Mouse (Mus musculus) heart, embryonic 13.5 days (tissue): ENCODE measurements around the gene Slc7a11. TPM values are rescaled to one million over a fixed set of nuclear protein-coding genes. Genes with fewer than 3 reads are reported as not detected.

Source experiments
- ATAC-seq: fragments of 200-750 bp; cut with Nextera tagmentation; 2 replicates; pipeline ENCODE4 v1.8.0; 2017; ENCODE audit warnings: moderate TSS enrichment; ENCODE audit not compliant: insufficient number of reproducible peaks, low FRiP score, low TSS enrichment; ENCODE audit errors: extremely low read depth
- H3K27ac ChIP-seq: fragments of 300-500 bp; sonication (generic); replicated peaks from 2 replicates; pipeline ENCODE4 v1.5.1; 2015; ENCODE audit warnings: moderate library complexity, mild to moderate bottlenecking, inconsistent platforms
- H3K27me3 ChIP-seq: fragments of 300-500 bp; sonication (generic); replicated peaks from 2 replicates; pipeline ENCODE4 v1.6.1; 2015; ENCODE audit warnings: mild to moderate bottlenecking, inconsistent platforms
- H3K36me3 ChIP-seq: fragments of 300-500 bp; sonication (generic); 2 replicates; pipeline ENCODE4 v1.6.1; 2015; ENCODE audit warnings: mild to moderate bottlenecking, inconsistent platforms
- H3K4me1 ChIP-seq: fragments of 300-500 bp; sonication (generic); 2 replicates; pipeline ENCODE4 v1.6.1; 2015; ENCODE audit warnings: inconsistent platforms
- H3K4me2 ChIP-seq: fragments of 300-500 bp; sonication (generic); 2 replicates; pipeline ENCODE4 v1.6.1; 2015; ENCODE audit warnings: inconsistent platforms, mild to moderate bottlenecking, moderate library complexity
- H3K4me3 ChIP-seq: fragments of 300-500 bp; sonication (generic); 2 replicates; pipeline ENCODE4 v1.5.1; 2015; ENCODE audit warnings: moderate library complexity, mild to moderate bottlenecking, inconsistent platforms
- H3K9ac ChIP-seq: fragments of 300-500 bp; sonication (generic); 2 replicates; pipeline ENCODE4 v1.6.1; 2015; ENCODE audit warnings: inconsistent platforms, mild to moderate bottlenecking, moderate library complexity
- H3K9me3 ChIP-seq: fragments of 300-500 bp; sonication (generic); 2 replicates; pipeline ENCODE4 v1.6.1; 2016; ENCODE audit warnings: inconsistent platforms
- WGBS: fragments of 180-500 bp; shearing (Covaris S2); methylation state at CpG from one replicate; pipeline ENCODE4 v1.1.7; 2015; ENCODE audit warnings: mixed read lengths; 5-methylcytosine and 5-hydroxymethylcytosine counted together
- polyA plus RNA-seq: library from polyadenylated mRNA; unstranded; fragments of >200 nt; fragmentation: Nextera tagmentation; extraction: Ambion mirVana; gene quantifications from 2 replicates; pipeline ENCODE4 v1.2.1, GENCODE M21; 2015

Gene Slc7a11
- polyA plus RNA-seq, 1 experiment from 2014 or later = 0.12 TPM

- 40% methylated on average over 5 of the region's 5 CpGs for WGBS
- Histone ChIP-seq H3K4me1 (no peaks in the 10 kb centered on the region), H3K4me2 (no peak overlapping the region), H3K27ac (no peak overlapping the region), H3K9ac (no peak overlapping the region), H3K4me3 (no peak overlapping the region), H3K27me3 (no peaks in the 10 kb centered on the region), H3K9me3 (0 out of 2 replicates have a peak, but pooled peaks cover 2% of the 10 kb centered on the region), H3K36me3 (no peaks in the 10 kb centered on the region)
- ATAC-seq = no peak
These were observed 417.4 kb downstream of the Slc7a11 start for GRCm38 (mm10) chr3:50026039-50026438.

- no peak overlapping the region for H3K27ac ChIP-seq
- H3K27me3 ChIP-seq = no peaks in the 10 kb centered on the region
- peaks cover 6% of the 10 kb centered on the region for H3K4me1 ChIP-seq
- no peak overlapping the region for H3K4me3 ChIP-seq
- no peaks in the 10 kb centered on the region for H3K36me3 ChIP-seq
- H3K9ac ChIP-seq = no peak overlapping the region
- 69% methylated on average over 4 of the region's 4 CpGs for WGBS
- no peaks in the 10 kb centered on the region for H3K9me3 ChIP-seq
- no peak overlapping the region for H3K4me2 ChIP-seq
- ATAC-seq = no peak
These were observed 429.0 kb downstream of the Slc7a11 start for GRCm38 (mm10) chr3:50014396-50014795.

- Histone ChIP-seq H3K4me3 (no peak overlapping the region), H3K9ac (no peak overlapping the region), H3K36me3 (no peaks in the 10 kb centered on the region), H3K27ac (no peak overlapping the region), H3K27me3 (no peaks in the 10 kb centered on the region), H3K9me3 (no peaks in the 10 kb centered on the region), H3K4me2 (no peak overlapping the region), H3K4me1 (peaks cover 6% of the 10 kb centered on the region)
- 45% methylated on average over 3 of the region's 3 CpGs for WGBS
- ATAC-seq = no peak
These were observed 431.4 kb downstream of the Slc7a11 start for GRCm38 (mm10) chr3:50012012-50012411.

GRCm38 (mm10) chr3:50003970-50004683, 439.3 kb downstream of the Slc7a11 start:
- Histone ChIP-seq H3K4me2 (peak overlapping the region; percentile 6; the same call in 1 of the 2 replicates), H3K9ac (no peak overlapping the region), H3K4me1 (peaks cover 9% of the 10 kb centered on the region), H3K27ac (peak overlapping the region; percentile 45; the same call in 1 of the 2 replicates), H3K27me3 (no peaks in the 10 kb centered on the region), H3K4me3 (no peak overlapping the region), H3K9me3 (no peaks in the 10 kb centered on the region), H3K36me3 (no peaks in the 10 kb centered on the region)
- ATAC-seq = no peak
- 22% methylated on average over 5 of the region's 5 CpGs for WGBS

- no peak overlapping the region for H3K27ac ChIP-seq
- H3K9ac ChIP-seq = no peak overlapping the region
- H3K27me3 ChIP-seq = no peaks in the 10 kb centered on the region
- no peaks in the 10 kb centered on the region for H3K9me3 ChIP-seq
- H3K4me1 ChIP-seq = peaks cover 9% of the 10 kb centered on the region
- ATAC-seq = no peak
- no peak overlapping the region for H3K4me3 ChIP-seq
- no peaks in the 10 kb centered on the region for H3K36me3 ChIP-seq
- H3K4me2 ChIP-seq = no peak overlapping the region
These were observed 441.3 kb downstream of the Slc7a11 start for GRCm38 (mm10) chr3:50002067-50002466.

- 44% methylated on average over 1 of the region's 1 CpGs for WGBS
- no peak overlapping the region for H3K4me3 ChIP-seq
- no peaks in the 10 kb centered on the region for H3K9me3 ChIP-seq
- H3K27ac ChIP-seq = no peak overlapping the region
- H3K9ac ChIP-seq = no peak overlapping the region
- no peaks in the 10 kb centered on the region for H3K27me3 ChIP-seq
- no peaks in the 10 kb centered on the region for H3K36me3 ChIP-seq
- peaks cover 9% of the 10 kb centered on the region for H3K4me1 ChIP-seq
- H3K4me2 ChIP-seq = no peak overlapping the region
- no peak for ATAC-seq
These were observed 441.8 kb downstream of the Slc7a11 start for GRCm38 (mm10) chr3:50001635-50002034.

GRCm38 (mm10) chr3:49992891-49993290, 450.5 kb downstream of the Slc7a11 start:
- 7% methylated on average over 1 of the region's 1 CpGs for WGBS
- no peaks in the 10 kb centered on the region for H3K9me3 ChIP-seq
- H3K27ac ChIP-seq = no peak overlapping the region
- no peak overlapping the region for H3K9ac ChIP-seq
- H3K4me1 ChIP-seq = peaks cover 4% of the 10 kb centered on the region; the same call in 1 of the 2 replicates
- no peak overlapping the region for H3K4me3 ChIP-seq
- H3K4me2 ChIP-seq = no peak overlapping the region
- ATAC-seq = no peak
- no peaks in the 10 kb centered on the region for H3K36me3 ChIP-seq
- H3K27me3 ChIP-seq = no peaks in the 10 kb centered on the region

- 64% methylated on average over 2 of the region's 2 CpGs for WGBS
- H3K9me3 ChIP-seq = no peaks in the 10 kb centered on the region
These were observed 456.2 kb downstream of the Slc7a11 start for GRCm38 (mm10) chr3:49987236-49987635.

GRCm38 (mm10) chr3:49984795-49985194, 458.6 kb downstream of the Slc7a11 start:
- no peak overlapping the region for H3K9ac ChIP-seq
- no peaks in the 10 kb centered on the region for H3K9me3 ChIP-seq
- H3K4me1 ChIP-seq = no peaks in the 10 kb centered on the region
- H3K27ac ChIP-seq = no peak overlapping the region
- no peaks in the 10 kb centered on the region for H3K36me3 ChIP-seq
- no peak for ATAC-seq
- H3K4me2 ChIP-seq = no peak overlapping the region
- 41% methylated on average over 3 of the region's 3 CpGs for WGBS
- no peak overlapping the region for H3K4me3 ChIP-seq
- no peaks in the 10 kb centered on the region for H3K27me3 ChIP-seq

More at GRCm38 (mm10) chr3:49987236-49987635, 456.2 kb downstream of the Slc7a11 start:
- H3K9ac ChIP-seq = no peak overlapping the region
- H3K36me3 ChIP-seq = no peaks in the 10 kb centered on the region
- H3K27ac ChIP-seq = no peak overlapping the region
- H3K4me3 ChIP-seq = no peak overlapping the region
- ATAC-seq = no peak
- H3K4me2 ChIP-seq = no peak overlapping the region
- H3K27me3 ChIP-seq = no peaks in the 10 kb centered on the region
- peaks cover 2% of the 10 kb centered on the region; the same call in 1 of the 2 replicates for H3K4me1 ChIP-seq

GRCm38 (mm10) chr3:49983429-49984268, 459.8 kb downstream of the Slc7a11 start:
- Histone ChIP-seq H3K4me2 (no peak overlapping the region), H3K9me3 (no peaks in the 10 kb centered on the region), H3K27ac (no peak overlapping the region), H3K9ac (no peak overlapping the region), H3K27me3 (no peaks in the 10 kb centered on the region), H3K36me3 (no peaks in the 10 kb centered on the region), H3K4me3 (no peak overlapping the region), H3K4me1 (no peaks in the 10 kb centered on the region)
- 75% methylated on average over 4 of the region's 4 CpGs for WGBS
- no peak for ATAC-seq

- WGBS = 69% methylated on average over 3 of the region's 3 CpGs
- Histone ChIP-seq H3K36me3 (no peaks in the 10 kb centered on the region), H3K4me1 (no peaks in the 10 kb centered on the region), H3K4me3 (no peak overlapping the region), H3K9me3 (no peaks in the 10 kb centered on the region), H3K27ac (no peak overlapping the region), H3K9ac (no peak overlapping the region), H3K27me3 (no peaks in the 10 kb centered on the region), H3K4me2 (no peak overlapping the region)
- no peak for ATAC-seq
These were observed 469.4 kb downstream of the Slc7a11 start for GRCm38 (mm10) chr3:49973994-49974393.
